ENCODE assay signal across 8 mouse cellular contexts in genomic region chr14:116559990-116560389, GRCm38 (mm10).
DNase-seq lines count a peak whose midpoint lies in the region; ATAC-seq and TF ChIP-seq lines count a peak whose summit lies in the region.

No protein-coding gene starts in this region.

- TF ChIP-seq CTCF in lung, embryonic 14.5 days (IDR thresholded peaks at IDR 0.05; ENCODE audit: low read depth), result peak; percentile 66
- peak; percentile 56; the same call in 1 of the 2 replicates for TF ChIP-seq CTCF in brain, embryonic 14.5 days (IDR thresholded peaks at IDR 0.05; ENCODE audit: borderline replicate concordance, extremely low read depth, insufficient read depth, insufficient read length)
- TF ChIP-seq CTCF in heart, postnatal 0 days (IDR thresholded peaks at IDR 0.05; ENCODE audit: low read depth), result peak; percentile 71

- TF ChIP-seq EP300 in heart, postnatal 0 days (IDR thresholded peaks at IDR 0.05; ENCODE audit: low read depth), result no peak

- H3K9ac ChIP-seq in lung, embryonic 14.5 days, result no peak overlapping the region
- H3K9ac ChIP-seq in heart, postnatal 0 days (replicated peaks; ENCODE audit: low read depth, low read length), result no peak overlapping the region
- H3K9ac ChIP-seq in limb, embryonic 13.5 days, result no peak overlapping the region

- H3K36me3 ChIP-seq in lung, embryonic 14.5 days (ENCODE audit: insufficient read depth), result no peaks in the 10 kb centered on the region
- no peaks in the 10 kb centered on the region for H3K36me3 ChIP-seq in heart, postnatal 0 days (replicated peaks; ENCODE audit: control insufficient read depth, insufficient read depth, low read length)
- H3K36me3 ChIP-seq in limb, embryonic 13.5 days, result no peaks in the 10 kb centered on the region

- H3K4me2 ChIP-seq in lung, embryonic 14.5 days, result no peak overlapping the region
- no peak overlapping the region for H3K4me2 ChIP-seq in heart, postnatal 0 days (ENCODE audit: low read depth, low read length)
- no peak overlapping the region for H3K4me2 ChIP-seq in limb, embryonic 13.5 days (replicated peaks)

- 41% methylated on average over 1 of the region's 1 CpGs for WGBS in lung, embryonic 14.5 days
- WGBS in heart, postnatal 0 days, result 17% methylated on average over 1 of the region's 1 CpGs
- WGBS in limb, embryonic 13.5 days, result 29% methylated on average over 1 of the region's 1 CpGs

- no peaks in the 10 kb centered on the region for H3K9me3 ChIP-seq in lung, embryonic 14.5 days (ENCODE audit: low read depth, low read length)
- H3K9me3 ChIP-seq in heart, postnatal 0 days (replicated peaks; ENCODE audit: control insufficient read depth, low read length), result no peaks in the 10 kb centered on the region
- no peaks in the 10 kb centered on the region for H3K9me3 ChIP-seq in limb, embryonic 13.5 days

- no peak overlapping the region for H3K4me3 ChIP-seq in lung, embryonic 14.5 days (ENCODE audit: low read depth, low read length)
- no peak overlapping the region for H3K4me3 ChIP-seq in heart, postnatal 0 days (ENCODE audit: low read depth, low read length)
- no peak overlapping the region for H3K4me3 ChIP-seq in limb, embryonic 13.5 days

- ATAC-seq in lung, embryonic 14.5 days (ENCODE audit: insufficient read depth), result no peak
- ATAC-seq in heart, postnatal 0 days (ENCODE audit: insufficient read depth, low read depth), result no peak
- ATAC-seq in limb, embryonic 13.5 days (ENCODE audit: low FRiP score, low read depth), result peak; percentile 66; the same call in 1 of the 2 replicates

- peak; percentile 67 for DNase-seq in lung, embryonic 14.5 days
- no peak for DNase-seq in lung, adult 18-20 months
- peak; percentile 59 for DNase-seq in brain, embryonic 14.5 days (ENCODE audit: low read depth)
- peak; percentile 10 for DNase-seq in heart, postnatal 0 days (ENCODE audit: low spot score)
- no peak for DNase-seq in gastrocnemius, postnatal 14 days
- DNase-seq in right cerebral cortex, postnatal 10 days (ENCODE audit: low spot score in 2 of 2), result no peak
- DNase-seq in thymus, postnatal 14 days, result no peak

- intact Hi-C loops in gastrocnemius, postnatal 14 days (cut with DNase I; ENCODE audit: low total_unique reads), result no loop called here

- H3K27me3 ChIP-seq in lung, embryonic 14.5 days (ENCODE audit: insufficient read depth, low read length), result no peaks in the 10 kb centered on the region
- no peaks in the 10 kb centered on the region for H3K27me3 ChIP-seq in heart, postnatal 0 days (ENCODE audit: control insufficient read depth, insufficient read depth, low read length)
- H3K27me3 ChIP-seq in limb, embryonic 13.5 days, result no peaks in the 10 kb centered on the region

- no peaks in the 10 kb centered on the region for H3K4me1 ChIP-seq in lung, embryonic 14.5 days (ENCODE audit: insufficient read depth)
- no peaks in the 10 kb centered on the region for H3K4me1 ChIP-seq in heart, postnatal 0 days (ENCODE audit: control insufficient read depth, insufficient read depth)
- H3K4me1 ChIP-seq in limb, embryonic 13.5 days, result no peaks in the 10 kb centered on the region

- TF ChIP-seq POLR2A in brain, embryonic 14.5 days (IDR thresholded peaks at IDR 0.05; ENCODE audit: borderline replicate concordance, extremely low read depth, insufficient read depth, insufficient read length, poor library complexity, severe bottlenecking), result no peak

- H3K27ac ChIP-seq in lung, embryonic 14.5 days (ENCODE audit: low read depth), result no peak overlapping the region
- no peak overlapping the region for H3K27ac ChIP-seq in heart, postnatal 0 days (ENCODE audit: low read depth)
- no peak overlapping the region for H3K27ac ChIP-seq in limb, embryonic 13.5 days

Comparison
In these comparisons a context has a peak if more than half of its experiments do, and no peak if none do; other contexts are left out.
1. DNase-seq: peak in lung, embryonic 14.5 days (single experiment), brain, embryonic 14.5 days (single experiment) and heart, postnatal 0 days (single experiment); none in lung, adult 18-20 months (0 of 2), gastrocnemius, postnatal 14 days (single experiment), right cerebral cortex, postnatal 10 days (0 of 2) and thymus, postnatal 14 days (single experiment).
2. Peak in every context shown above with its lines, with median percentiles within 50 percentile points of each other: CTCF ChIP-seq.